Mouse (Mus musculus): ENCODE measurements at regions not wholly inside any gene's neighbourhood (a gene's known extent, or its start where the extent isn't known, plus 50 kb on each side); places are given as distances from the start of the nearest gene placed in this dataset.

- DNase-seq, result no peak
- Histone ChIP-seq H3K4me3 (no peak overlapping the region), H3K27ac (no peak overlapping the region)
- intact Hi-C loops (cut with DNase I), result no loop called here
- no peak for TF ChIP-seq CTCF (IDR thresholded peaks at IDR 0.05)
Observed at GRCm38 (mm10) chr19:36293177-36293969, 54.7 kb upstream of the Pcgf5 start.
